ENCODE assay signal across 8 mouse cellular contexts in the genomic region with DNA sequence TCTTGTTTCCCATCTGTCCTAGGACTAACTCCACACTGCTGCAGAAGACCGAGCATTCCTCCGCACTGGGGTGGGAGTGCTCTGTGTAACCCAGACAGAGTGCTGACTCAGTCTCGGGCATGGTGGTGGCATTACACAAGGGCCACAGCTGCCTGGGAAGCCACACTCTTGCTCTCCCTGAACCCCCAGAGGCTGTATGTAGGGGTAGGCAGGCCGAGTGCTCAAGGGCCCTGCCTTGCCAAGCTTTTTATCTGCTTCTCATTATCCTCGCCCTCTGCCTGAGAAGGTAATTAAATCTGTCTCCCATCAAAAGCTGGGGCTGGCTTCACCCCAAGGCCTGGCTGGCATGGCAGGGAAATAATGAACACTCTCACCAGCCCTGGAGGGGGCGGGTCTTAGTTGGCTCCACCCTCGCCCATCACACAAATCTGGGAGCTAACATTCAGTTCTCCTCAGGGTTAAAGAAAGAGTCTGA. TPM values are rescaled to one million over a fixed set of nuclear protein-coding genes. Genes with fewer than 3 reads are reported as not detected.
DNase-seq lines count a peak whose midpoint lies in the region; ATAC-seq lines count a peak whose summit lies in the region.

No protein-coding gene starts in this region.

- peaks cover 3% of the 10 kb centered on the region; the same call in 1 of the 2 replicates for H3K27me3 ChIP-seq in kidney, embryonic 15.5 days
- no peaks in the 10 kb centered on the region for H3K27me3 ChIP-seq in embryonic facial prominence, embryonic 12.5 days
- H3K27me3 ChIP-seq in neural tube, embryonic 15.5 days (replicated peaks) = no peaks in the 10 kb centered on the region

- H3K9ac ChIP-seq in kidney, embryonic 15.5 days = no peak overlapping the region
- no peak overlapping the region for H3K9ac ChIP-seq in embryonic facial prominence, embryonic 12.5 days
- H3K9ac ChIP-seq in neural tube, embryonic 15.5 days (replicated peaks) = no peak overlapping the region

- no peak overlapping the region for H3K4me2 ChIP-seq in kidney, embryonic 15.5 days
- H3K4me2 ChIP-seq in embryonic facial prominence, embryonic 12.5 days (replicated peaks) = no peak overlapping the region
- H3K4me2 ChIP-seq in neural tube, embryonic 15.5 days = no peak overlapping the region

- H3K27ac ChIP-seq in kidney, embryonic 15.5 days = no peak overlapping the region
- peak overlapping the region; percentile 41; the same call in 1 of the 2 replicates for H3K27ac ChIP-seq in embryonic facial prominence, embryonic 12.5 days
- peak overlapping the region; percentile 54 for H3K27ac ChIP-seq in neural tube, embryonic 15.5 days (replicated peaks)

- no peak for ATAC-seq in kidney, embryonic 15.5 days (replicated peaks; ENCODE audit: low FRiP score)
- ATAC-seq in embryonic facial prominence, embryonic 12.5 days (ENCODE audit: insufficient number of reproducible peaks, insufficient read depth, low FRiP score, low TSS enrichment) = peak; percentile 37; the same call in 1 of the 2 replicates
- ATAC-seq in neural tube, embryonic 15.5 days (ENCODE audit: low FRiP score) = peak; percentile 74; the same call in 1 of the 2 replicates

- H3K4me1 ChIP-seq in kidney, embryonic 15.5 days = peaks cover 14% of the 10 kb centered on the region
- peaks cover 18% of the 10 kb centered on the region for H3K4me1 ChIP-seq in embryonic facial prominence, embryonic 12.5 days
- peaks cover 27% of the 10 kb centered on the region for H3K4me1 ChIP-seq in neural tube, embryonic 15.5 days

- DNase-seq in kidney, adult 11 months = peak; percentile 41
- DNase-seq in kidney, postnatal 25 days = peak; percentile 40 to 58
- no peak for DNase-seq in spleen, postnatal 14 days (ENCODE audit: low spot score in 2 of 2)
- no peak for DNase-seq in thymus, postnatal 0 days (ENCODE audit: low spot score)
- no peak for DNase-seq in heart, adult 11 months

- H3K9me3 ChIP-seq in kidney, embryonic 15.5 days (replicated peaks) = no peaks in the 10 kb centered on the region
- H3K9me3 ChIP-seq in embryonic facial prominence, embryonic 12.5 days = no peaks in the 10 kb centered on the region
- no peaks in the 10 kb centered on the region for H3K9me3 ChIP-seq in neural tube, embryonic 15.5 days (replicated peaks)

- no peaks in the 10 kb centered on the region for H3K36me3 ChIP-seq in kidney, embryonic 15.5 days
- H3K36me3 ChIP-seq in embryonic facial prominence, embryonic 12.5 days = no peaks in the 10 kb centered on the region
- H3K36me3 ChIP-seq in neural tube, embryonic 15.5 days = no peaks in the 10 kb centered on the region

- no peak overlapping the region for H3K4me3 ChIP-seq in kidney, embryonic 15.5 days (replicated peaks)
- no peak overlapping the region for H3K4me3 ChIP-seq in embryonic facial prominence, embryonic 12.5 days
- no peak overlapping the region for H3K4me3 ChIP-seq in neural tube, embryonic 15.5 days (replicated peaks)

- WGBS in kidney, embryonic 15.5 days = 66% methylated on average over 7 of the region's 7 CpGs
- WGBS in embryonic facial prominence, embryonic 12.5 days = 39% methylated on average over 7 of the region's 7 CpGs
- 42% methylated on average over 7 of the region's 7 CpGs for WGBS in neural tube, embryonic 15.5 days

RNA-seq across cellular contexts. Expression of gene Insyn1, which starts 30.9 kb away (rescaled TPM):
- 1.4 and 2.3 TPM in 2 replicates for polyA plus RNA-seq in kidney, embryonic 15.5 days (2015; fragmentation: Nextera tagmentation; extraction: Ambion mirVana)
- polyA plus RNA-seq in embryonic facial prominence, embryonic 12.5 days (2016; fragmentation: Nextera tagmentation; extraction: Ambion mirVana) = 5.9 and 6.1 TPM in 2 replicates
- polyA plus RNA-seq in neural tube, embryonic 15.5 days (2015; fragmentation: Nextera tagmentation; extraction: Ambion mirVana) = 9.5 and 14.9 TPM in 2 replicates
- polyA plus RNA-seq in thymus, postnatal 0 days (2015; fragmentation: Nextera tagmentation; extraction: Ambion mirVana) = 0.60 and 0.64 TPM in 2 replicates

Comparison
In these comparisons a context has a peak if more than half of its experiments do, and no peak if none do; other contexts are left out.
1. DNase-seq: peak in kidney, adult 11 months (single experiment) and kidney, postnatal 25 days (2 of 2); none in spleen, postnatal 14 days (0 of 2), thymus, postnatal 0 days (single experiment) and heart, adult 11 months (single experiment).